Mouse (Mus musculus) CH12.LX (cell line): ENCODE results near the gene Wdr81. TPM values are rescaled to one million over a fixed set of nuclear protein-coding genes. Genes with fewer than 3 reads are reported as not detected.
A peak's percentile ranks its signal among the peaks of the same experiment; 100 is the strongest.

Experiments
- DNase-seq: peaks from one replicate; pipeline ENCODE4 v3.0.0-alpha.2; 2013; ENCODE audit errors: extremely low read depth
- H3K27ac ChIP-seq: 2 replicates; pipeline ENCODE4 v1.5.1; 2012; ENCODE audit warnings: low read depth, mild to moderate bottlenecking, control low read depth, moderate library complexity; ENCODE audit not compliant: insufficient read depth
- H3K27me3 ChIP-seq: replicated peaks from 2 replicates; pipeline ENCODE3; 2012; ENCODE audit warnings: inconsistent platforms
- H3K36me3 ChIP-seq, 2 experiments: replicated peaks in 1 of 2; 2 replicates each; pipeline versions ENCODE3 to v1.6.1; 2012; ENCODE audit warnings: inconsistent platforms in 1 of 2, low read length in 1 of 2, mild to moderate bottlenecking in 1 of 2, mixed read lengths in 1 of 2, moderate library complexity in 1 of 2; ENCODE audit not compliant: control insufficient read depth in 1 of 2, insufficient read depth in 1 of 2
- H3K4me1 ChIP-seq, 2 experiments: 2 replicates each; pipeline ENCODE4 v1.6.1; 2012; ENCODE audit warnings: inconsistent platforms in 1 of 2, moderate library complexity in 1 of 2; ENCODE audit not compliant: insufficient read depth in 2 of 2, control insufficient read depth in 1 of 2
- H3K4me2 ChIP-seq: 2 replicates; pipeline ENCODE4 v1.6.1; 2012; ENCODE audit warnings: low read depth, mild to moderate bottlenecking, control low read depth; ENCODE audit not compliant: poor library complexity, insufficient read depth, severe bottlenecking
- H3K4me3 ChIP-seq, 3 experiments: fragments of 150-350 bp in 1 of 3; sonication (generic) in 1 of 3; replicated peaks in 1 of 3; 2 replicates each; pipeline versions ENCODE3 to v1.5.1; 2011 to 2012; ENCODE audit warnings: low read depth in 2 of 3, low read length in 2 of 3, mild to moderate bottlenecking in 2 of 3, moderate library complexity in 2 of 3, control low read depth in 1 of 3, improper control_type of control experiment in 1 of 3, inconsistent platforms in 1 of 3, mixed read lengths in 1 of 3; ENCODE audit not compliant: poor library complexity in 1 of 3
- H3K79me2 ChIP-seq: replicated peaks from 2 replicates; pipeline ENCODE4 v1.6.1; 2012; ENCODE audit warnings: mild to moderate bottlenecking, moderate library complexity; ENCODE audit not compliant: control insufficient read depth, poor library complexity, insufficient read depth, severe bottlenecking; ENCODE audit errors: extremely low read depth
- H3K9ac ChIP-seq: 2 replicates; pipeline ENCODE4 v1.6.1; 2012; ENCODE audit warnings: low read depth, mild to moderate bottlenecking, control low read depth, moderate library complexity; ENCODE audit not compliant: insufficient read depth
- H3K9me3 ChIP-seq: replicated peaks from 2 replicates; pipeline ENCODE3; 2012; ENCODE audit warnings: low read length, inconsistent platforms, mixed read lengths
- CHD1 ChIP-seq: IDR thresholded peaks from 2 replicates; pipeline ENCODE4 v1.6.1; 2012; ENCODE audit warnings: low read depth, low read length, improper control_type of control experiment, inconsistent platforms
- CTCF ChIP-seq, 2 experiments: IDR thresholded peaks in 1 of 2; conservative IDR thresholded peaks in 1 of 2; 2 replicates each; pipeline ENCODE4 v1.5.1; 2011 to 2012; ENCODE audit warnings: low read depth in 2 of 2, low read length in 2 of 2, improper control_type of control experiment in 1 of 2, inconsistent platforms in 1 of 2, mild to moderate bottlenecking in 1 of 2, moderate library complexity in 1 of 2
- ELF1 ChIP-seq: IDR thresholded peaks from 2 replicates; pipeline ENCODE4 v1.6.1; 2014; ENCODE audit warnings: low read depth, mild to moderate bottlenecking, inconsistent platforms, low read length, improper control_type of control experiment
- EP300 ChIP-seq: IDR thresholded peaks from 2 replicates; pipeline ENCODE4 v1.6.1; 2011; ENCODE audit warnings: low read length, improper control_type of control experiment
- IRF4 ChIP-seq: IDR thresholded peaks from 2 replicates; pipeline ENCODE4 v1.6.1; 2014; ENCODE audit warnings: low read depth, mild to moderate bottlenecking, inconsistent platforms, low read length, improper control_type of control experiment
- MAZ ChIP-seq: IDR thresholded peaks from 2 replicates; pipeline ENCODE4 v1.6.1; 2012; ENCODE audit warnings: low read depth, mild to moderate bottlenecking, inconsistent platforms, low read length, improper control_type of control experiment, moderate library complexity
- MEF2A ChIP-seq: IDR thresholded peaks from 2 replicates; pipeline ENCODE4 v1.6.1; 2014; ENCODE audit warnings: low read depth, mild to moderate bottlenecking, inconsistent platforms, low read length, improper control_type of control experiment, borderline replicate concordance
- NELFE ChIP-seq: IDR thresholded peaks from 2 replicates; pipeline ENCODE4 v1.6.1; 2011; ENCODE audit warnings: low read depth, low read length, improper control_type of control experiment
- PAX5 ChIP-seq: IDR thresholded peaks from 2 replicates; pipeline ENCODE4 v1.6.1; 2012; ENCODE audit warnings: low read length, inconsistent platforms, mixed read lengths
- POLR2A ChIP-seq: IDR thresholded peaks from 2 replicates; pipeline ENCODE4 v1.6.1; 2011; ENCODE audit warnings: low read depth, mild to moderate bottlenecking, improper control_type of control experiment, low read length
- SIN3A ChIP-seq: IDR thresholded peaks from 2 replicates; pipeline ENCODE4 v1.6.1; 2012; ENCODE audit warnings: low read length, improper control_type of control experiment, inconsistent platforms
- TBP ChIP-seq: conservative IDR thresholded peaks from 2 replicates; pipeline ENCODE4 v1.6.1; 2011; ENCODE audit warnings: low read depth, low read length, improper control_type of control experiment
- TCF12 ChIP-seq: IDR thresholded peaks from 2 replicates; pipeline ENCODE4 v1.6.1; 2014; ENCODE audit warnings: low read depth, mild to moderate bottlenecking, inconsistent platforms, low read length, improper control_type of control experiment
- USF1 ChIP-seq: IDR thresholded peaks from 2 replicates; pipeline ENCODE4 v1.6.1; 2014; ENCODE audit warnings: low read depth, mild to moderate bottlenecking, inconsistent platforms, low read length, improper control_type of control experiment
- ZC3H11A ChIP-seq: IDR thresholded peaks from 2 replicates; pipeline ENCODE4 v1.6.1; 2012; ENCODE audit warnings: low read depth, mild to moderate bottlenecking, inconsistent platforms, low read length, improper control_type of control experiment
- ZMIZ1 ChIP-seq: IDR thresholded peaks from 2 replicates; pipeline ENCODE4 v1.6.1; 2012; ENCODE audit warnings: low read depth, mild to moderate bottlenecking, inconsistent platforms, low read length, improper control_type of control experiment
- dilution Hi-C: fragments of 300-500 bp; cut with MboI; formaldehyde crosslinking; loops from 2 replicates; pipeline ENCODE4 v1.14.3; 2020; ENCODE audit warnings: low sequenced_read_pairs; ENCODE audit not compliant: extremely low pct_unique_long_range_greater_than_20kb, extremely low pct_ligation_motif_present
- in situ Hi-C: fragments of 300-500 bp; cut with MboI; formaldehyde crosslinking; loops from 3 replicates; pipeline ENCODE4 v1.14.3; 2019; ENCODE audit warnings: low sequenced_read_pairs, low pct_ligation_motif_present, low pct_unique_long_range_greater_than_20kb, mixed read lengths
- polyA plus RNA-seq: library from polyadenylated mRNA; unstranded; fragments of >175 nt; gene quantifications from 2 replicates; pipeline ENCODE4 v1.2.1, GENCODE M21; 2012; ENCODE audit warnings: low read depth; ENCODE audit not compliant: insufficient read length
- total RNA-seq, 2 experiments: library from RNA; depleted of rRNA; stranded (reverse); fragments of 300-350 nt in 1 of 2; fragments of >200 nt in 1 of 2; gene quantifications; 2 replicates each; pipeline ENCODE4 v1.2.3; 2012 to 2014

The Wdr81 gene
- total and polyA plus RNA-seq, 3 experiments = 3.1 to 16.3 (median 13.7) TPM

- Histone ChIP-seq H3K9ac (peak overlapping the region; percentile 92), H3K27ac (peak overlapping the region; percentile 55), H3K4me1 (peaks cover 22 to 67% of the 10 kb centered on the region in 2 experiments), H3K4me2 (peak overlapping the region; percentile 52), H3K4me3 (peak overlapping the region; percentile 72 to 92 (median 83)), H3K9me3 (peaks cover 12% of the 10 kb centered on the region), H3K27me3 (no peaks in the 10 kb centered on the region), H3K36me3 (peaks cover 20 to 30% of the 10 kb centered on the region in 2 experiments), H3K79me2 (peaks cover 10% of the 10 kb centered on the region; the same call in 1 of the 2 replicates)
- dilution Hi-C loops = no loop called here
- in situ Hi-C loops = no loop called here
- DNase-seq = peak; percentile 64
- 0 out of 2 replicates have a peak, but pooled peaks have one; percentile 21 for TF ChIP-seq ZMIZ1
- TF ChIP-seq TCF12 = 0 out of 2 replicates have a peak, but pooled peaks have one; percentile 18
- no peak for TF ChIP-seq ZC3H11A
- 0 out of 2 replicates have a peak, but pooled peaks have one; percentile 16 for TF ChIP-seq IRF4
- TF ChIP-seq MAZ = peak; percentile 66; the same call in 1 of the 2 replicates
- TF ChIP-seq PAX5 = no peak
- 0 out of 2 replicates have a peak, but pooled peaks have one; percentile 14 for TF ChIP-seq MEF2A
- peak; percentile 33; the same call in 1 of the 2 replicates for TF ChIP-seq POLR2A
- TF ChIP-seq SIN3A = peak; percentile 67; the same call in 1 of the 2 replicates
- no peak for TF ChIP-seq TBP
- 0 out of 2 replicates have a peak, but pooled peaks have one; percentile 9 for TF ChIP-seq NELFE
Measured at GRCm38 (mm10) chr11:75462253-75462783, 7.8 kb upstream of the Wdr81 start.

- no peak for DNase-seq
- Histone ChIP-seq H3K27me3 (no peaks in the 10 kb centered on the region), H3K79me2 (peaks cover 10% of the 10 kb centered on the region; the same call in 1 of the 2 replicates), H3K36me3 (peaks cover 20 to 27% of the 10 kb centered on the region in 2 experiments), H3K4me1 (peaks cover 26 to 67% of the 10 kb centered on the region in 2 experiments), H3K9me3 (peaks cover 12% of the 10 kb centered on the region), H3K9ac (peak overlapping the region; percentile 92), H3K4me3 (peak overlapping the region; percentile 72 to 92 (median 83)), H3K27ac (peak overlapping the region; percentile 55), H3K4me2 (peak overlapping the region; percentile 52)
- dilution Hi-C loops = no loop called here
- in situ Hi-C loops = no loop called here
- no peak for TF ChIP-seq NELFE
- no peak for TF ChIP-seq USF1
- no peak for TF ChIP-seq ELF1
- TF ChIP-seq CHD1 = 0 out of 2 replicates have a peak, but pooled peaks have one; percentile 36
- TF ChIP-seq EP300 = no peak
- no peak for TF ChIP-seq MAZ
- TF ChIP-seq CTCF (conservative IDR thresholded peaks at IDR 0.05 in 1 of 2, IDR thresholded peaks at IDR 0.05 in 1 of 2; ENCODE audit: low read depth in 2 of 2, low read length in 2 of 2) = no peak
Measured at GRCm38 (mm10) chr11:75461743-75462252, 7.3 kb upstream of the Wdr81 start.
